8 mouse cellular contexts compared by ENCODE assay signal in genomic region chr19:37337752-37338151, GRCm38 (mm10). TPM values are rescaled to one million over a fixed set of nuclear protein-coding genes. Genes with fewer than 3 reads are reported as not detected.
DNase-seq lines count a peak whose midpoint lies in the region; ATAC-seq and TF ChIP-seq lines count a peak whose summit lies in the region.

TSS of gene Ide (minus strand) at chr19:37337852.

- H3K4me1 ChIP-seq in thymus, adult 2 months (replicated peaks; ENCODE audit: control insufficient read depth, insufficient read depth, low read length) = 0 out of 2 replicates have a peak, but pooled peaks cover 2% of the 10 kb centered on the region
- no peaks in the 10 kb centered on the region for H3K4me1 ChIP-seq in limb, embryonic 11.5 days (ENCODE audit: control insufficient read depth, insufficient read depth, low read length)

- H3K4me3 ChIP-seq in thymus, adult 2 months (ENCODE audit: control insufficient read depth, insufficient read depth, low read length) = no peak within 1 kb of the TSS
- no peak within 1 kb of the TSS for H3K4me3 ChIP-seq in limb, embryonic 11.5 days (ENCODE audit: low read depth, low read length)

- no peaks in the 10 kb centered on the region for H3K27me3 ChIP-seq in thymus, adult 2 months (ENCODE audit: control insufficient read depth, insufficient read depth, low read length)
- no peaks in the 10 kb centered on the region for H3K27me3 ChIP-seq in limb, embryonic 11.5 days (ENCODE audit: control insufficient read depth, insufficient read depth, low read length)

- TF ChIP-seq POLR2A in thymus, adult 2 months (IDR thresholded peaks at IDR 0.05; ENCODE audit: control insufficient read depth, extremely low read depth, insufficient read depth, low read length, poor library complexity) = no peak

- no peak for ATAC-seq in erythroblast, adult 5-6 weeks (replicated peaks; ENCODE audit: low FRiP score, poor library complexity, severe bottlenecking)
- ATAC-seq in limb, embryonic 11.5 days (ENCODE audit: insufficient number of reproducible peaks, low FRiP score, low TSS enrichment, low read depth) = no peak
- no peak for ATAC-seq in neutrophil, adult 5-6 weeks (ENCODE audit: extremely low read depth, insufficient number of reproducible peaks, low FRiP score, poor library complexity, severe bottlenecking)

- WGBS in thymus, adult 2 months = 93% methylated on average over 4 of the region's 4 CpGs
- 76% methylated on average over 4 of the region's 4 CpGs for WGBS in limb, embryonic 11.5 days

- H3K9me3 ChIP-seq in limb, embryonic 11.5 days (ENCODE audit: control insufficient read depth, low read length) = no peaks in the 10 kb centered on the region

- no peak within 1 kb of the TSS for H3K4me2 ChIP-seq in limb, embryonic 11.5 days (ENCODE audit: low read depth, severe bottlenecking)

- no peak for TF ChIP-seq CTCF in thymus, adult 2 months (IDR thresholded peaks at IDR 0.05; ENCODE audit: borderline replicate concordance, control insufficient read depth, extremely low read depth, insufficient read depth, low read length, poor library complexity)

- H3K9ac ChIP-seq in limb, embryonic 11.5 days (ENCODE audit: low read length) = no peak within 1 kb of the TSS

- H3K27ac ChIP-seq in thymus, adult 2 months (ENCODE audit: control insufficient read depth, insufficient read depth, low read length) = no peak within 1 kb of the TSS
- no peak within 1 kb of the TSS for H3K27ac ChIP-seq in limb, embryonic 11.5 days (replicated peaks; ENCODE audit: low read depth, low read length)

- no peaks in the 10 kb centered on the region for H3K36me3 ChIP-seq in thymus, adult 2 months (ENCODE audit: control insufficient read depth, insufficient read depth, low read length)
- H3K36me3 ChIP-seq in limb, embryonic 11.5 days (ENCODE audit: control insufficient read depth, insufficient read depth, low read length) = no peaks in the 10 kb centered on the region

- no peak for DNase-seq in thymus, adult 2 months
- DNase-seq in thymus, postnatal 4 days = no peak
- no peak for DNase-seq in heart, postnatal 14 days
- DNase-seq in limb, embryonic 11.5 days (ENCODE audit: low spot score) = no peak
- no peak for DNase-seq in ovary, adult 18-20 months (ENCODE audit: low spot score)
- DNase-seq in spleen, postnatal 10 days (ENCODE audit: low spot score in 2 of 2) = no peak

- intact Hi-C loops in heart, postnatal 14 days (cut with DNase I) = no loop called here

RNA-seq across cellular contexts. Expression of gene Ide, which starts in this region (rescaled TPM):
- 19.8 and 21.4 TPM in 2 replicates for polyA plus RNA-seq in thymus, adult 2 months (2012; rRNA removed)
- total RNA-seq in erythroblast, adult 5-6 weeks (2015; ENCODE audit: low replicate concordance) = 16.9 and 17.3 TPM in 2 replicates
- total RNA-seq in erythroblast, adult 5-6 weeks (2017; ENCODE audit: low replicate concordance) = 12.3 and 13.5 TPM in 2 replicates
- total RNA-seq in heart, postnatal 14 days (2021) = 10 to 100 TPM; 82.9 to 86.3 TPM
- 40.5 and 48.9 TPM in 2 replicates for polyA plus RNA-seq in limb, embryonic 11.5 days (2014; fragmentation: Nextera tagmentation; extraction: Ambion mirVana)
- 25.9 and 27.8 TPM in 2 replicates for total RNA-seq in neutrophil, adult 5-6 weeks (2017)
